Mouse (Mus musculus) stomach, embryonic 16.5 days (tissue): Measurements from ENCODE around the gene Neurod2. TPM values are rescaled to one million over a fixed set of nuclear protein-coding genes. Genes with fewer than 3 reads are reported as not detected.

Experiments
- ATAC-seq: fragments of 200-750 bp; cut with Nextera tagmentation; 2 replicates; pipeline ENCODE4 v1.8.0; 2017; ENCODE audit warnings: moderate number of reproducible peaks, moderate TSS enrichment; ENCODE audit not compliant: insufficient read depth, low FRiP score
- H3K27ac ChIP-seq: fragments of 300-500 bp; sonication (generic); 2 replicates; pipeline ENCODE4 v1.5.1; 2014; ENCODE audit warnings: low read length
- H3K27me3 ChIP-seq: fragments of 300-500 bp; sonication (generic); 2 replicates; pipeline ENCODE4 v1.6.1; 2014; ENCODE audit warnings: low read length, control low read depth, mixed read lengths; ENCODE audit not compliant: control insufficient read depth, insufficient read depth
- H3K36me3 ChIP-seq: fragments of 300-500 bp; sonication (generic); 2 replicates; pipeline ENCODE4 v1.6.1; 2014; ENCODE audit warnings: low read length; ENCODE audit not compliant: control insufficient read depth, insufficient read depth
- H3K4me1 ChIP-seq: fragments of 300-500 bp; sonication (generic); 2 replicates; pipeline ENCODE4 v1.6.1; 2014; ENCODE audit warnings: low read length, control low read depth, mixed read lengths; ENCODE audit not compliant: control insufficient read depth, insufficient read depth
- H3K4me2 ChIP-seq: fragments of 300-500 bp; sonication (generic); 2 replicates; pipeline ENCODE4 v1.6.1; 2014; ENCODE audit warnings: low read depth, low read length, mixed read lengths
- H3K4me3 ChIP-seq: fragments of 300-500 bp; sonication (generic); replicated peaks from 2 replicates; pipeline ENCODE4 v1.5.1; 2014; ENCODE audit warnings: mild to moderate bottlenecking, low read length
- H3K9ac ChIP-seq: fragments of 300-500 bp; sonication (generic); 2 replicates; pipeline ENCODE4 v1.6.1; 2014; ENCODE audit warnings: low read length
- H3K9me3 ChIP-seq: fragments of 300-500 bp; sonication (generic); replicated peaks from 2 replicates; pipeline ENCODE4 v1.6.1; 2016; ENCODE audit warnings: low read length, control low read depth; ENCODE audit not compliant: control insufficient read depth
- WGBS: fragments of 180-500 bp; shearing (Covaris S2); extraction: QIAGEN DNeasy Blood & Tissue Kit; methylation state at CpG from one replicate; pipeline ENCODE4 v1.1.7; 2014; 5-methylcytosine and 5-hydroxymethylcytosine counted together
- polyA plus RNA-seq: library from polyadenylated mRNA; unstranded; fragments of >200 nt; fragmentation: Nextera tagmentation; extraction: Ambion mirVana; gene quantifications from 2 replicates; pipeline ENCODE4 v1.2.1, GENCODE M21; 2015

Gene Neurod2
- polyA plus RNA-seq, 1 experiment from 2014 or later, result not detected

GRCm38 (mm10) chr11:98317479-98317878 lies 12.0 kb downstream of the Neurod2 start:
- WGBS, result 6% methylated on average over 7 of the region's 7 CpGs
- Histone ChIP-seq H3K36me3 (no peaks in the 10 kb centered on the region), H3K9me3 (no peaks in the 10 kb centered on the region), H3K9ac (no peak overlapping the region), H3K4me3 (no peak overlapping the region), H3K4me1 (no peaks in the 10 kb centered on the region), H3K27ac (no peak overlapping the region), H3K4me2 (no peak overlapping the region), H3K27me3 (peaks cover 83% of the 10 kb centered on the region)
- ATAC-seq, result no peak

- no peak for ATAC-seq
- no peak overlapping the region for H3K9ac ChIP-seq
- 3% methylated on average over 26 of the region's 26 CpGs for WGBS
- H3K9me3 ChIP-seq, result no peaks in the 10 kb centered on the region
- H3K36me3 ChIP-seq, result no peaks in the 10 kb centered on the region
- no peaks in the 10 kb centered on the region for H3K4me1 ChIP-seq
- no peak overlapping the region for H3K27ac ChIP-seq
- no peak overlapping the region; the same call in 1 of the 2 replicates for H3K4me2 ChIP-seq
- H3K4me3 ChIP-seq, result no peak overlapping the region
- peaks cover 49% of the 10 kb centered on the region for H3K27me3 ChIP-seq
These were observed 15.6 kb downstream of the Neurod2 start for GRCm38 (mm10) chr11:98313790-98314323.

- whole genome bisulfite sequencing, result 11% methylated on average over 10 of the region's 10 CpGs
- H3K27me3 ChIP-seq, result no peaks in the 10 kb centered on the region
- no peak for ATAC-seq
- H3K27ac ChIP-seq, result no peak overlapping the region
- no peaks in the 10 kb centered on the region for H3K9me3 ChIP-seq
- no peak overlapping the region for H3K4me2 ChIP-seq
- no peak overlapping the region for H3K4me3 ChIP-seq
- H3K36me3 ChIP-seq, result no peaks in the 10 kb centered on the region
- H3K9ac ChIP-seq, result 0 out of 2 replicates have a peak overlapping the region, but pooled peaks have one; percentile 24
- peaks cover 16% of the 10 kb centered on the region for H3K4me1 ChIP-seq
These were observed 30.8 kb downstream of the Neurod2 start for GRCm38 (mm10) chr11:98298484-98299205.

- H3K4me1 ChIP-seq, result peaks cover 16% of the 10 kb centered on the region
- WGBS, result 28% methylated on average over 7 of the region's 7 CpGs
- no peak for ATAC-seq
- no peaks in the 10 kb centered on the region for H3K27me3 ChIP-seq
- H3K9ac ChIP-seq, result no peak overlapping the region
- H3K4me3 ChIP-seq, result no peak overlapping the region
- H3K9me3 ChIP-seq, result no peaks in the 10 kb centered on the region
- H3K27ac ChIP-seq, result no peak overlapping the region
- H3K4me2 ChIP-seq, result no peak overlapping the region
- H3K36me3 ChIP-seq, result no peaks in the 10 kb centered on the region
These were observed 31.7 kb downstream of the Neurod2 start for GRCm38 (mm10) chr11:98297778-98298177.

GRCm38 (mm10) chr11:98296916-98297315 lies 32.5 kb downstream of the Neurod2 start:
- H3K27ac ChIP-seq, result no peak overlapping the region
- 46% methylated on average over 2 of the region's 2 CpGs for WGBS
- H3K9ac ChIP-seq, result no peak overlapping the region
- H3K4me3 ChIP-seq, result no peak overlapping the region
- no peak overlapping the region for H3K4me2 ChIP-seq
- H3K27me3 ChIP-seq, result no peaks in the 10 kb centered on the region
- no peaks in the 10 kb centered on the region for H3K36me3 ChIP-seq
- no peak for ATAC-seq
- peaks cover 16% of the 10 kb centered on the region for H3K4me1 ChIP-seq
- no peaks in the 10 kb centered on the region for H3K9me3 ChIP-seq

- H3K9me3 ChIP-seq, result no peaks in the 10 kb centered on the region
- no peak overlapping the region for H3K27ac ChIP-seq
- no peak overlapping the region for H3K9ac ChIP-seq
- no peak overlapping the region for H3K4me3 ChIP-seq
- H3K4me2 ChIP-seq, result no peak overlapping the region
- 12% methylated on average over 5 of the region's 5 CpGs for WGBS
- H3K27me3 ChIP-seq, result no peaks in the 10 kb centered on the region
- peaks cover 16% of the 10 kb centered on the region for H3K4me1 ChIP-seq
- 0 out of 2 replicates have a peak, but pooled peaks have one; percentile 26 for ATAC-seq
- no peaks in the 10 kb centered on the region for H3K36me3 ChIP-seq
These were observed 33.2 kb downstream of the Neurod2 start for GRCm38 (mm10) chr11:98296277-98296676.

- ATAC-seq, result no peak
- Histone ChIP-seq H3K9me3 (no peaks in the 10 kb centered on the region), H3K27ac (no peak overlapping the region), H3K4me1 (peaks cover 16% of the 10 kb centered on the region), H3K9ac (peak overlapping the region; percentile 81), H3K36me3 (no peaks in the 10 kb centered on the region), H3K4me2 (peak overlapping the region; percentile 99), H3K27me3 (no peaks in the 10 kb centered on the region), H3K4me3 (peak overlapping the region; percentile 78)
- WGBS, result 9% methylated on average over 9 of the region's 9 CpGs
These were observed 34.3 kb downstream of the Neurod2 start for GRCm38 (mm10) chr11:98295013-98295585.

GRCm38 (mm10) chr11:98294188-98295012 lies 35.0 kb downstream of the Neurod2 start:
- peak; percentile 70 for ATAC-seq
- Histone ChIP-seq H3K4me2 (peak overlapping the region; percentile 99), H3K9me3 (no peaks in the 10 kb centered on the region), H3K27me3 (no peaks in the 10 kb centered on the region), H3K4me3 (peak overlapping the region; percentile 78), H3K9ac (peak overlapping the region; percentile 81), H3K27ac (no peak overlapping the region), H3K36me3 (no peaks in the 10 kb centered on the region), H3K4me1 (peaks cover 16% of the 10 kb centered on the region)
- 1% methylated on average over 56 of the region's 58 CpGs for WGBS
